ENCODE assay signal across 10 mouse cellular contexts in genomic region chr3:30130495-30130894, GRCm38 (mm10).
DNase-seq lines count a peak whose midpoint lies in the region; TF ChIP-seq lines count a peak whose summit lies in the region.
"Had no signal": no experiment of that assay in that cellular context is flagged by ENCODE, and none has a peak within 500 bp of the region (broad histone marks: within the 10 kb centered on the region; RNA-seq: fewer than 3 reads in every experiment).

No protein-coding gene starts in this region.

- no peak overlapping the region for H3K4me3 ChIP-seq in kidney, adult 2 months (ENCODE audit: insufficient read depth, low read depth, low read length)
- H3K4me3 ChIP-seq: heart, embryonic 15.5 days had no signal

- peak overlapping the region; percentile 12; the same call in 1 of the 2 replicates for H3K27ac ChIP-seq in kidney, adult 2 months (ENCODE audit: insufficient read depth, low read depth, low read length)
- H3K27ac ChIP-seq: heart, embryonic 15.5 days had no signal

- DNase-seq in kidney, adult 2 months: peak; percentile 54
- no peak for DNase-seq in kidney, adult 11 months
- peak; percentile 60 for DNase-seq in gastrocnemius, postnatal 10 days
- peak; percentile 71 for DNase-seq in heart, postnatal 4 days
- peak; percentile 61 for DNase-seq in lung, postnatal 14 days
- DNase-seq in thymus, postnatal 25 days: no peak
- DNase-seq in c-Kit-positive CD71-positive TER-119-positive erythroid progenitor cells, embryonic 14.5 days (ENCODE audit: low spot score): no peak
- DNase-seq: cerebellum, adult 2 months; thymus, adult 18-20 months had no signal

- TF ChIP-seq CTCF in kidney, adult 2 months (conservative IDR thresholded peaks at IDR 0.05; ENCODE audit: insufficient read depth, insufficient read length, low read depth, low read length): no peak

- no peaks in the 10 kb centered on the region for H3K27me3 ChIP-seq in kidney, adult 2 months (replicated peaks; ENCODE audit: control insufficient read depth, insufficient read depth, low read length)
- H3K27me3 ChIP-seq: heart, embryonic 15.5 days had no signal

- H3K36me3 ChIP-seq in kidney, adult 2 months (ENCODE audit: control insufficient read depth, insufficient read depth, low read length): no peaks in the 10 kb centered on the region
- H3K36me3 ChIP-seq: heart, embryonic 15.5 days had no signal

- TF ChIP-seq POLR2A in kidney, adult 2 months (IDR thresholded peaks at IDR 0.05; ENCODE audit: low read depth, low read length): no peak

- WGBS in kidney, adult 2 months: 48% methylated on average over 4 of the region's 4 CpGs

- H3K4me1 ChIP-seq in kidney, adult 2 months (ENCODE audit: control insufficient read depth, insufficient read depth, low read length): no peaks in the 10 kb centered on the region
- H3K4me1 ChIP-seq: heart, embryonic 15.5 days had no signal

Comparison
In these comparisons a context has a peak if more than half of its experiments do, and no peak if none do; other contexts are left out.
1. DNase-seq: peak in kidney, adult 2 months (single experiment), gastrocnemius, postnatal 10 days (single experiment), heart, postnatal 4 days (single experiment) and lung, postnatal 14 days (single experiment); none in kidney, adult 11 months (single experiment), thymus, postnatal 25 days (single experiment) and c-Kit-positive CD71-positive TER-119-positive erythroid progenitor cells, embryonic 14.5 days (single experiment).